Mouse (Mus musculus) B cell, adult 2 months (primary cell): ENCODE data around the gene Abtb1.

Source experiments
- DNase-seq, 2 experiments: peaks; one replicate each; pipeline ENCODE4 v3.0.0; 2022

The Abtb1 gene

GRCm38 (mm10) chr6:88800191-88800590 lies 41.6 kb downstream of the Abtb1 start:
- DNase-seq: no peak

GRCm38 (mm10) chr6:88794561-88794971 lies 47.2 kb downstream of the Abtb1 start:
- DNase-seq: no peak

GRCm38 (mm10) chr6:88793872-88794271 lies 47.9 kb downstream of the Abtb1 start:
- no peak for DNase-seq

DNA sequence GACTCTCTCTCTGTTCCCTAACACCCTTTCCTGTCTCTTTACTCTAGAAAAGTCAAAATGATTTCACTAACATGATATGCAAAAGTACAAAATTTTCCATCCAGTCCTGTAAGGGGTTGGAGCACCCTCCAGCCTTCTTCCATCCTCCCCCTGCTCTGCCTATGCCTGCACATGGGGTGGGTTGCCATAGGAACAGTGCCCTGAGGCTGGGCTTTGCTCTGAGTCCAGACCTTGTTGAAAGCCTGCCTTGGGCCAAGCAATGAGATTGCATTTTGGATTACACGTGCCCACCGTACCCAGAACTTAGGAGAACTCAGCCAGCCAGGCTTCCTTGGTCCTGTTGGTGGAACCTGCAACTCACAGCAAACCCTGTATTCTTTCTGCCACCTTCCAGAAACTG lies 48.5 kb downstream of the Abtb1 start:
- no peak for DNase-seq

DNA sequence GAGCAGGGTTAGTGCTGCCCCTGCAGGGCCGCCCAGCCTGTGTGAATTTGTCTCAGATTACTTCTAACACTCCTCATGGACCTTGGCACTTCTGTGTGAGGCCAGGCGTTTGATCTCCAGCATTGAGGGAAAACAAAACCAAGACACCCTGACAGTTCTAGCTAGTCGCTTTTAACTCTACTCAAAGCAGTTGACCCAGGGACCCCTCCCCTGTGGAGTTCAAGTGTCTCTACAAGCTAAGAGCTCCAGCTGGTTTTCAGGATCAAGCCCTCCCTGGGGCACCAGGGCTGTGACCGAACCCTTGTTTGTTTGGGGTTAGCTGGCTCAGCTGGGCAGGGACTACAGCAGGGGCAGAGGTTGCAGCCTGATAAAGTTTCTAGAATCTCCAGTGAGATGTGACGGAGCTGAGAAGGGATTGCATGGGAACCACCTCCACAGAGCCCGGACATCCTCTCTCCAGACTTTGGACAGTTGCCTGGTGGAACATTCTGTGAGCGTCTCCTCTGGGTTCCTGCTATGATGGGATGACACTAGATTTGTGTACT lies 49.6 kb downstream of the Abtb1 start:
- DNase-seq: no peak

DNA sequence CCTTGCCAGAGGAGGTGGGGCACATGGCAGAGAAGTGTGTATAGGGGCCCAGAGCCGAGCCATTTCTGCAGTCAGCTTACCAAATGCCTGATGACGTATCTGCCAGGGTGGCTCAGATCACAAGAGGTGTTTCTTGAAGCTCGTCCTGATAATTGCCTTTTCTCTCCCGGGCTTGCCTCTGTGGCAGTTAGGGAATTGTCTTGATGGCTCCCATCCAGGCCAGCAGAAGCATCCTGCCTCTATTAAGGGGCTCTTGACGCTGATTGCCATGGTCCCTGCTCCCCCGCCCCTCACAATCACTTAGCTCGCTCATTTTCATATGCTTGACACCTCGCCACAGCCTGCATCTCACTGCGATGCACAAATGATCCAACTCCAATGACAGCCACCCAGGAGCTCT lies 50.5 kb downstream of the Abtb1 start:
- no peak for DNase-seq

DNA sequence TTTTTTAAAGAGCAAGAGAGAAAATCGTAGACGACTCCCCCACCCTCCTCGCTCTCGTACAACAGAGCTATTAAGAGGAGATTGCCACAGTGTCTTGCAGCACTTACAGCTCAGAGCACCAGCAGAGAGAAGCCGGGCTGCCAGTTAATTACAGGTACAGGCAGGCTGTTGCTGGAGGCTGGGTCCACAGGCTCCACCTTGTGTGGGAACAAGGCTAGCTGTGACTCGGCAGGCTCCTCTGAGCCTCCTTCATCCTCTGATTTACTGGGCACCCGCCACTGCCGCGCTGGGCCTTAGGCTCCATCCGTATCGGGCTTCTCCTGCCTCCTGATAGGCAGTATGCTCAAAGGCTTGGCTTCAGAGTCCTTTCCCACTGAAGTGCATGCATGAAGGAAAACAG lies 53.6 kb downstream of the Abtb1 start:
- no peak for DNase-seq

GRCm38 (mm10) chr6:88787496-88787895 lies 54.3 kb downstream of the Abtb1 start:
- no peak for DNase-seq

GRCm38 (mm10) chr6:88786732-88787445 lies 54.9 kb downstream of the Abtb1 start:
- no peak for DNase-seq
